8 mouse cellular contexts compared by ENCODE assay signal in genomic region chr16:37540776-37541175, GRCm38 (mm10). TPM values are rescaled to one million over a fixed set of nuclear protein-coding genes. Genes with fewer than 3 reads are reported as not detected.
A peak's percentile ranks its signal among the peaks of the same experiment; 100 is the strongest.
DNase-seq lines count a peak whose midpoint lies in the region; ATAC-seq lines count a peak whose summit lies in the region.

No protein-coding gene starts in this region.

- no peak overlapping the region for H3K27ac ChIP-seq in neural tube, embryonic 15.5 days (replicated peaks)

- intact Hi-C loops in left cerebral cortex, postnatal 25 days (cut with DNase I), result no loop called here

- ATAC-seq in CD4-positive, CD25-positive, alpha-beta regulatory T cell, adult 4 months, result no peak
- ATAC-seq in megakaryocyte, adult 5-6 weeks (ENCODE audit: poor library complexity, severe bottlenecking), result no peak
- ATAC-seq in neural tube, embryonic 15.5 days (ENCODE audit: low FRiP score), result no peak

- H3K36me3 ChIP-seq in megakaryocyte, embryonic 14.5 days (replicated peaks; ENCODE audit: low read length), result peaks cover 45% of the 10 kb centered on the region
- no peaks in the 10 kb centered on the region for H3K36me3 ChIP-seq in neural tube, embryonic 15.5 days

- peak overlapping the region; percentile 98 for H3K4me3 ChIP-seq in megakaryocyte, embryonic 14.5 days (replicated peaks)
- peak overlapping the region; percentile 73 for H3K4me3 ChIP-seq in neural tube, embryonic 15.5 days (replicated peaks)

- peak; percentile 2 for DNase-seq in CD4-positive, CD25-positive, alpha-beta regulatory T cell, adult 2 months (ENCODE audit: low read depth, low spot score)
- DNase-seq in induced T-regulatory cell, adult 2 months (ENCODE audit: low read depth), result peak; percentile 10
- no peak for DNase-seq in left cerebral cortex, postnatal 25 days (ENCODE audit: low spot score in 2 of 2)
- DNase-seq in spleen, postnatal 36 days (ENCODE audit: low spot score in 2 of 2), result no peak

- WGBS in neural tube, embryonic 15.5 days, result 87% methylated on average over 6 of the region's 6 CpGs

- peaks cover 46% of the 10 kb centered on the region for H3K4me1 ChIP-seq in megakaryocyte, embryonic 14.5 days
- H3K4me1 ChIP-seq in neural tube, embryonic 15.5 days, result peaks cover 27% of the 10 kb centered on the region

- no peaks in the 10 kb centered on the region for H3K9me3 ChIP-seq in megakaryocyte, embryonic 14.5 days
- no peaks in the 10 kb centered on the region for H3K9me3 ChIP-seq in neural tube, embryonic 15.5 days (replicated peaks)

- H3K9ac ChIP-seq in neural tube, embryonic 15.5 days (replicated peaks), result no peak overlapping the region

- H3K27me3 ChIP-seq in megakaryocyte, embryonic 14.5 days (replicated peaks), result no peaks in the 10 kb centered on the region
- H3K27me3 ChIP-seq in neural tube, embryonic 15.5 days (replicated peaks), result no peaks in the 10 kb centered on the region

- H3K4me2 ChIP-seq in neural tube, embryonic 15.5 days, result peak overlapping the region; percentile 77

RNA-seq across cellular contexts. Expression of gene Rabl3, which starts 1.1 kb away (rescaled TPM):
- polyA plus RNA-seq in CD4-positive, CD25-positive, alpha-beta regulatory T cell, adult 4 months (2017; shearing (Covaris generic)), result 10 to 100 TPM in 1 of 2 experiments, 1 to 10 TPM in 1; 9.7 to 11.1 TPM
- polyA plus RNA-seq in megakaryocyte, embryonic 14.5 days (2012; ENCODE audit: insufficient read depth, low replicate concordance), result 0.36 TPM in 1 of 2 replicates, not detected in the other
- total RNA-seq in megakaryocyte, adult 5-6 weeks (2015), result 9.6 and 12.2 TPM in 2 replicates
- total RNA-seq in megakaryocyte, adult 5-6 weeks (2017), result 5.6 and 7.4 TPM in 2 replicates
- polyA plus RNA-seq in neural tube, embryonic 15.5 days (2015; fragmentation: Nextera tagmentation; extraction: Ambion mirVana), result 16.3 and 16.5 TPM in 2 replicates
- 1 to 10 TPM; 8.1 to 9.6 TPM for total RNA-seq in left cerebral cortex, postnatal 25 days (2021)

RNA-seq across cellular contexts. Expression of gene Gtf2e1, which starts 1.2 kb away (rescaled TPM):
- polyA plus RNA-seq in CD4-positive, CD25-positive, alpha-beta regulatory T cell, adult 4 months (2017; shearing (Covaris generic)), result 10 to 100 TPM; 14.4 to 16.9 TPM
- 0.89 and 1.7 TPM in 2 replicates for polyA plus RNA-seq in megakaryocyte, embryonic 14.5 days (2012; ENCODE audit: insufficient read depth, low replicate concordance)
- total RNA-seq in megakaryocyte, adult 5-6 weeks (2015), result 7.3 and 10.2 TPM in 2 replicates
- total RNA-seq in megakaryocyte, adult 5-6 weeks (2017), result 14.4 and 14.6 TPM in 2 replicates
- polyA plus RNA-seq in neural tube, embryonic 15.5 days (2015; fragmentation: Nextera tagmentation; extraction: Ambion mirVana), result 21.8 and 25.0 TPM in 2 replicates
- total RNA-seq in left cerebral cortex, postnatal 25 days (2021), result 10 to 100 TPM; 16.0 to 16.2 TPM

RNA-seq across cellular contexts. Expression of gene Hgd, which starts 39.2 kb away (rescaled TPM):
- under 1 TPM in 1 of 2 experiments, not detected in 1; 0.38 TPM for polyA plus RNA-seq in CD4-positive, CD25-positive, alpha-beta regulatory T cell, adult 4 months (2017; shearing (Covaris generic))
- polyA plus RNA-seq in megakaryocyte, embryonic 14.5 days (2012; ENCODE audit: insufficient read depth, low replicate concordance), result not detected in 2 replicates
- total RNA-seq in megakaryocyte, adult 5-6 weeks (2015), result not detected in 2 replicates
- not detected in 2 replicates for total RNA-seq in megakaryocyte, adult 5-6 weeks (2017)
- 0.23 TPM in 2 replicates for polyA plus RNA-seq in neural tube, embryonic 15.5 days (2015; fragmentation: Nextera tagmentation; extraction: Ambion mirVana)
- not detected for total RNA-seq in left cerebral cortex, postnatal 25 days (2021)

Comparison
In these comparisons a context has a peak if more than half of its experiments do, and no peak if none do; other contexts are left out.
1. DNase-seq: peak in CD4-positive, CD25-positive, alpha-beta regulatory T cell, adult 2 months (single experiment) and induced T-regulatory cell, adult 2 months (single experiment); none in left cerebral cortex, postnatal 25 days (0 of 2) and spleen, postnatal 36 days (0 of 2).